ENCODE assay signal across 21 mouse cellular contexts in the genomic region with DNA sequence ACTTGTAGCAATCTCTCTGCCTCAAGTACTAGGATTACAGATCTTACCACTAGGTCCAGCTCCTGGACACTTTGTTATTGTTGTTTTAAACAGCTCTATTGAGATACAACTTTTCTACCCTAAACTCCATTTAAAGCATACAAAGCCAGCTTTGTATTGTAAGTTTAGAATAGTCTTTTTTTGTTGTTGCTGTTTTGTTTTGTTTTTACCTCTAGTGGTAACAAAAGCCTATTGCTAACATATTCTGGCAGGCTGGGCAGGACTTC. TPM values are rescaled to one million over a fixed set of nuclear protein-coding genes. Genes with fewer than 3 reads are reported as not detected.
DNase-seq lines count a peak whose midpoint lies in the region; ATAC-seq and TF ChIP-seq lines count a peak whose summit lies in the region.
"Had no signal": no experiment of that assay in that cellular context is flagged by ENCODE, and none has a peak within 500 bp of the region (broad histone marks: within the 10 kb centered on the region; RNA-seq: fewer than 3 reads in every experiment).

No protein-coding gene starts in this region.

- H3K79me2 ChIP-seq in myocyte (ENCODE audit: control insufficient read depth, insufficient read depth) = peaks cover 26% of the 10 kb centered on the region

- no peaks in the 10 kb centered on the region for H3K36me3 ChIP-seq in heart, embryonic 11.5 days (ENCODE audit: control insufficient read depth, insufficient read depth, low read length)
- 0 out of 2 replicates have a peak, but pooled peaks cover 2% of the 10 kb centered on the region for H3K36me3 ChIP-seq in heart, embryonic 16.5 days (ENCODE audit: control insufficient read depth, insufficient read depth)
- peaks cover 17% of the 10 kb centered on the region for H3K36me3 ChIP-seq in myocyte (ENCODE audit: control insufficient read depth, insufficient read depth)
- H3K36me3 ChIP-seq: hindbrain, embryonic 10.5 days; hindbrain, embryonic 15.5 days; limb, embryonic 13.5 days; lung, embryonic 15.5 days; midbrain, embryonic 10.5 days; midbrain, embryonic 15.5 days; neural tube, embryonic 12.5 days had no signal

- H3K4me3 ChIP-seq in heart, embryonic 11.5 days (ENCODE audit: low read depth, low read length) = no peak overlapping the region
- H3K4me3 ChIP-seq in heart, embryonic 16.5 days (ENCODE audit: low read length) = no peak overlapping the region
- no peak overlapping the region for H3K4me3 ChIP-seq in myocyte
- H3K4me3 ChIP-seq: forebrain, embryonic 13.5 days; hindbrain, embryonic 10.5 days; hindbrain, embryonic 15.5 days; kidney, embryonic 15.5 days; limb, embryonic 13.5 days; lung, embryonic 15.5 days; midbrain, embryonic 10.5 days; midbrain, embryonic 15.5 days; neural tube, embryonic 12.5 days had no signal

- no peaks in the 10 kb centered on the region for H3K9me3 ChIP-seq in heart, embryonic 11.5 days (replicated peaks; ENCODE audit: control insufficient read depth, low read length)
- H3K9me3 ChIP-seq in heart, embryonic 16.5 days (replicated peaks; ENCODE audit: control insufficient read depth, low read length) = no peaks in the 10 kb centered on the region
- H3K9me3 ChIP-seq: forebrain, embryonic 13.5 days; hindbrain, embryonic 10.5 days; hindbrain, embryonic 15.5 days; kidney, embryonic 15.5 days; limb, embryonic 13.5 days; lung, embryonic 15.5 days; midbrain, embryonic 10.5 days; midbrain, embryonic 15.5 days; neural tube, embryonic 12.5 days had no signal

- no peak for DNase-seq in heart, postnatal 14 days
- no peak for DNase-seq in heart, postnatal 36 days
- DNase-seq in R1 (ENCODE audit: low read depth, low spot score) = peak; percentile 52
- no peak for DNase-seq in ovary, postnatal 14 days (ENCODE audit: low spot score)
- DNase-seq: right cerebral cortex, postnatal 4 days; thymus, postnatal 14 days had no signal

- H3K27ac ChIP-seq in heart, embryonic 11.5 days (ENCODE audit: low read depth, low read length) = peak overlapping the region; percentile 85
- H3K27ac ChIP-seq in heart, embryonic 16.5 days (ENCODE audit: low read length) = peak overlapping the region; percentile 100
- H3K27ac ChIP-seq: forebrain, embryonic 13.5 days; hindbrain, embryonic 10.5 days; hindbrain, embryonic 15.5 days; kidney, embryonic 15.5 days; limb, embryonic 13.5 days; midbrain, embryonic 10.5 days; midbrain, embryonic 15.5 days; neural tube, embryonic 12.5 days had no signal

- intact Hi-C loops in heart, postnatal 14 days (cut with DNase I) = no loop called here
- intact Hi-C loops in heart, postnatal 36 days (cut with DNase I) = no loop called here

- no peak for TF ChIP-seq POLR2A in myocyte (IDR thresholded peaks at IDR 0.05; ENCODE audit: insufficient read length, low read depth)

- H3K4me1 ChIP-seq in heart, embryonic 11.5 days (ENCODE audit: control insufficient read depth, insufficient read depth, low read length) = peaks cover 31% of the 10 kb centered on the region
- H3K4me1 ChIP-seq in heart, embryonic 16.5 days (ENCODE audit: control insufficient read depth, insufficient read depth, low read length) = peaks cover 61% of the 10 kb centered on the region
- H3K4me1 ChIP-seq: forebrain, embryonic 13.5 days; midbrain, embryonic 10.5 days; midbrain, embryonic 15.5 days; neural tube, embryonic 12.5 days had no signal

- no peak overlapping the region; the same call in 1 of the 2 replicates for H3K4me2 ChIP-seq in heart, embryonic 11.5 days
- peak overlapping the region; percentile 48; the same call in 1 of the 2 replicates for H3K4me2 ChIP-seq in heart, embryonic 16.5 days (ENCODE audit: low read depth, low read length)
- H3K4me2 ChIP-seq in myocyte (ENCODE audit: low read depth) = peak overlapping the region; percentile 40
- H3K4me2 ChIP-seq: forebrain, embryonic 13.5 days; hindbrain, embryonic 15.5 days; kidney, embryonic 15.5 days; limb, embryonic 13.5 days; liver, embryonic 11.5 days; lung, embryonic 15.5 days; midbrain, embryonic 15.5 days; neural tube, embryonic 12.5 days had no signal

- no peak overlapping the region for H3ac ChIP-seq in myocyte (ENCODE audit: control insufficient read depth, insufficient read length)

- H3K9ac ChIP-seq in heart, embryonic 11.5 days (ENCODE audit: low read depth, low read length) = no peak overlapping the region; the same call in 1 of the 2 replicates
- peak overlapping the region; percentile 26; the same call in 1 of the 2 replicates for H3K9ac ChIP-seq in heart, embryonic 16.5 days (ENCODE audit: low read length)
- H3K9ac ChIP-seq: forebrain, embryonic 13.5 days; hindbrain, embryonic 15.5 days; kidney, embryonic 15.5 days; limb, embryonic 13.5 days; lung, embryonic 15.5 days; midbrain, embryonic 15.5 days; neural tube, embryonic 12.5 days had no signal

- ATAC-seq in heart, embryonic 11.5 days (replicated peaks; ENCODE audit: insufficient number of reproducible peaks, low FRiP score, low TSS enrichment) = no peak
- ATAC-seq in heart, embryonic 16.5 days (replicated peaks; ENCODE audit: extremely low read depth, insufficient read depth, low FRiP score) = no peak
- ATAC-seq: CD4-positive, CD25-positive, alpha-beta regulatory T cell, adult 4 months; forebrain, embryonic 13.5 days; inflammation-experienced regulatory T-cells, adult 6 months; midbrain, embryonic 15.5 days had no signal

- no peaks in the 10 kb centered on the region for H3K27me3 ChIP-seq in heart, embryonic 11.5 days (ENCODE audit: control insufficient read depth, insufficient read depth, low read length)
- no peaks in the 10 kb centered on the region for H3K27me3 ChIP-seq in heart, embryonic 16.5 days (ENCODE audit: control insufficient read depth, insufficient read depth, low read length)
- H3K27me3 ChIP-seq in myocyte (ENCODE audit: control insufficient read depth, insufficient read depth, insufficient read length) = no peaks in the 10 kb centered on the region
- H3K27me3 ChIP-seq: forebrain, embryonic 13.5 days; hindbrain, embryonic 15.5 days; kidney, embryonic 15.5 days; limb, embryonic 13.5 days; lung, embryonic 15.5 days; midbrain, embryonic 15.5 days; neural tube, embryonic 12.5 days had no signal

TF ChIP-seq in myocyte, 11 proteins besides CTCF, POLR2A, EP300 and RAD21:
- no peak for TF ChIP-seq E2F4 (IDR thresholded peaks at IDR 0.05; ENCODE audit: insufficient read depth)
- no peak for TF ChIP-seq REST (IDR thresholded peaks at IDR 0.05; ENCODE audit: insufficient read depth, insufficient read length)
- TF ChIP-seq MYOD1 (IDR thresholded peaks at IDR 0.05; ENCODE audit: control insufficient read depth in 1 of 3, insufficient read length in 2 of 3, low read depth in 2 of 3) = no peak
- TF ChIP-seq SRF (IDR thresholded peaks at IDR 0.05; ENCODE audit: control insufficient read depth, insufficient read length, low read depth) = no peak
- no peak for TF ChIP-seq MAX (IDR thresholded peaks at IDR 0.05; ENCODE audit: low read depth)
- TF ChIP-seq CEBPB (IDR thresholded peaks at IDR 0.05; ENCODE audit: insufficient read depth, poor library complexity, severe bottlenecking) = no peak
- TF ChIP-seq TCF3 (IDR thresholded peaks at IDR 0.05; ENCODE audit: insufficient read length, low read depth) = no peak
- TF ChIP-seq USF1 (IDR thresholded peaks at IDR 0.05; ENCODE audit: low read depth) = no peak
- TF ChIP-seq MYOG (IDR thresholded peaks at IDR 0.05; ENCODE audit: control insufficient read depth in 1 of 3, insufficient read depth in 1 of 3, insufficient read length in 2 of 3, low read depth in 2 of 3) = no peak
- no peak for TF ChIP-seq TCF12 (IDR thresholded peaks at IDR 0.05; ENCODE audit: insufficient read depth, poor library complexity, severe bottlenecking)
- no peak for TF ChIP-seq POLR2AphosphoS2 (IDR thresholded peaks at IDR 0.05; ENCODE audit: insufficient read length, low read depth)

RNA-seq across cellular contexts. Expression of gene Synj2, which starts 57.1 kb away (rescaled TPM):
- 3.0 and 3.3 TPM in 2 replicates for polyA plus RNA-seq in heart, embryonic 11.5 days (2014; fragmentation: Nextera tagmentation; extraction: Ambion mirVana)
- total RNA-seq in heart, postnatal 14 days (2021) = 10 to 100 TPM; 30.7 to 32.1 TPM
- 4.2 and 5.3 TPM in 2 replicates for polyA plus RNA-seq in heart, embryonic 16.5 days (2015; fragmentation: Nextera tagmentation; extraction: Ambion mirVana)
- 10 to 100 TPM; 55.5 to 57.9 TPM for total RNA-seq in heart, postnatal 36 days (2021)
- polyA plus RNA-seq in myocyte (2012; fragmentation: generic; extraction: Trizol) = 32.1 TPM
